Mouse (Mus musculus) lung, adult 18-20 months (tissue): ENCODE data around the gene Spata5.
"Not testable (repeated sequence)": the region's sequence is repeated elsewhere in the genome, so short reads cannot be mapped to it uniquely, and the experiment has no call there.

Experiments
- DNase-seq, 2 experiments: peaks; one replicate each; pipeline ENCODE4 v3.0.0; 2022; ENCODE audit warnings: mixed read lengths in 2 of 2

The Spata5 gene

GRCm38 (mm10) chr3:37576840-37577239 lies 157.1 kb downstream of the Spata5 start:
- no peak for DNase-seq

DNA sequence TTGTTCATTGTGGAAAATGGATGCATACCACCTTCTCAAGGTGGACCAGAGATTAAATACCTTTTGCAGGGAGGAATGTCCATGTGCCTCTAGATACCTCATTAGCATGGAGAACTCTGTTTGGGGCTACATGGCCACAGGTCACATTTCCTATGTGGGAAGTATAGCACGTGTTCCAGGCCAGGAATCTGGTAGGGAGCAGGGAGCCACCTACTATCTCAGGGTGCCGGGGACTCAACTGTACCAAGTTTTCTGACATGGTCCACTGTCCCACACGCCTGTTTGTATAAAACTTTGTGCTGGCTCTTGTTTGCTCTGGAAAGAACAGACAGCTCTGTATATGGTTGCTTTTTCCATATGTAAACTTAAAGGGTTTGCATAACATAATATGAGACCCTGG lies 158.0 kb downstream of the Spata5 start:
- no peak for DNase-seq

DNA sequence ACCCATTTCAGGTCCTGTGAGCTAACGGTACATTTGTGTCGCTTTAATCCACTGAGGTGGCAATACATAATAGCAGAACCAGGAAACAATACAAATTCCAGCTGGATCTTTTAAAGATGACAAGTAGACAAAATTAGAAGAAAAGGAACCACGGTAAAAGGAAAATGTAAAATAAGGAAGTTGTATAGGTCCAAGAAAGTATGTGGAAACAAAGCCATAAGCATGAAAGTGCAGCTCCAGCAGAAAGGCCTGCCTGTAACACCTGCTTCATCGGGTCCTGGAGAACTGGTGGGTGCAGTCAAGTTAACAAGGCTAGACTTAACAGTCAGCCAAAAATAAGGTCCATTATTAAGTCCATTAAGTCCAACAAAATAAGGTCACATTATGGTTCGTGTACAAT lies 164.9 kb downstream of the Spata5 start:
- DNase-seq = no peak

DNA sequence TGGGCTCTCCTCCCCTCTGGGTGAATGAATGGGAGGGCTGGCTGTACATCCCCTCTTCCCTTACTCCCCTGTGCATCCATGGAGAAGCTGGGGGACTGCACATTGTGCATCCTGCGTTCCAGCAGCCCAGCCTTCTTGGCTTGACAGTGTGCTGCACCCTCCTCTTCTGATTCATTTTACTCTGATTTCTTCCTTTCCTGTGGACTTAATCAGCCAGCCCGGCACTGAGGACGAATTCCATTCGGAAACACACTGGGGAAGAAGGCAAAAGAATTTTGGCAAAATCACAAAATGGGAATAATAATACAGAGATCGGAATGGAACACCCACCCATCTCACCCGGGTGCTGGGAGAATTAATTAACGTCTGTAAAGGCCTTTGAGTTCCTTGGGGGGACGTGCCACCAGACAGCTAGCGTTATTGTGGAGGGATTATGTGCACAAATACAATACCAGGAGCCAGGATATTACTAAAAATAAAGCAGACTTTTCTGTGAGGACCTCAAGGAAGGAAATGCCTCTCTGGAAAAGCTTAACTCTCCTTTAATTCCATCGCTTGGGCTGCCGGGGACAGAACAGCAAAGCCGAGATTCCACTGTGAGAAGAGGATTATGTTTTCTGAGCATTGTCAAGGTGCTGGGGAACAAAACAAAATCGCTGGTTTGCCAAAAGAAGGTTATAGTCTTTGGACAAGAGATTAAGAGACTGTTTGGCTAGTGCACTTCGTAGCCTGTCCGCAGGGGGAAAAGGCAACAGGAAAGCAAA lies 166.5 kb downstream of the Spata5 start:
- DNase-seq = no peak

DNA sequence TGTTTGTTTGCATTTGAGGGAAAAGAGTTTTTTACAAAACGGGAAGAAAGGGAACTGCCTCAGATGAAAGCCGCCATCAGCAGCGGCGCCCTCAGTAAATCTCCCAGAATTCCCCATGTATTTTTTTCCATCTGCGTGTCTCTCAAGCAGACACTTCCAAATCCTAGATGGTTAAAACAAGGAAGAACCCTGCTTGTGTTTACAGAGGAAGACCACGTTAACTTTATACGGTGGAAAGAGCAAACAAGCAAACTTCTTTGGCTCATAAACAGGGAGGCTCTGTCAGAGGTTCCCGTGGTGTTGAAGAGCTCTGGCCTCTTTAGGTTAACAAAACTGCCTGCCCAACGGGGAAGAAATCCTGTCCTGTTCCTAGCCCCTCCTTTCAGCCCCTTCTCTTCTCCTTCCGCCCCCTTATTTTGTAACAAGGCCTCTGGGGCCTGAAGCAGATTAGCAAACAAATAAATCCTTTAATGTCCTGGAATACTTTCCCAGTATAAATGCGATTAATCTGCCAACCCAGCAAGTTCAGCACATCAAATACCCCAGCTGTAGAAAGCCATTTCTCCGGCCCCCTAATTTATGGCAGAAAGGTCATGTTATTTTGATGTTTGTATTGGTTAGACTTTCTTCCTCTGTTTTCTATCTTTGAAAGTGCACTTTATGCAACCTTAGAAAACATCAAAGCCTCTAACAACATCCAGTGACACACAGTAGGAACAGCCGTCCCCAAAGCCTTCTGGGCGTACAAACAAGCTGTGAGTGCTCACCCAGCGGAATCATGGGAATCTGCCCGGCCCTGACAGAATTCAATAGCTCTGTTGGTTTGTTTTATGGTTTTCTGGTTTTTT lies 167.3 kb downstream of the Spata5 start:
- DNase-seq = peak in 1 of 2 experiments; percentile 10

DNA sequence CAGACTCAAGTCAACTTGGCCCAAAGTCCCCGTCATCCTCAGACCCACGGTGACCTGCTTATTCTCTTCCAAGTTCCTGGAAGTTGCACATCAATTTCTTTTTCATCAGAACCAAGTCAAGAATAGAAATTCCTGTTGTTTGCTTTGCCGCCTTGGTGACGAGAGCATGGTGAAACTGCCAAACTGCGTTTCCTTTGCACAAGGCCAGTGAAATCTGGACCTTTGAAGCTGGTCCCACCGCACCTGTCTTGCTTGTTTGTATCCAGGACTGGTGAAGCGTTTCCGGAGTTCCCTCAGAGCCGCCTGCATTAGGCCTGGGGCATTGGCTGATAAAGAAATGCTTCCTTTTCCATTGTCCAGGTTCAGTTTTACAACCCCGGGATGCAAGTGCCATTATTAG lies 176.0 kb downstream of the Spata5 start:
- DNase-seq = no peak

DNA sequence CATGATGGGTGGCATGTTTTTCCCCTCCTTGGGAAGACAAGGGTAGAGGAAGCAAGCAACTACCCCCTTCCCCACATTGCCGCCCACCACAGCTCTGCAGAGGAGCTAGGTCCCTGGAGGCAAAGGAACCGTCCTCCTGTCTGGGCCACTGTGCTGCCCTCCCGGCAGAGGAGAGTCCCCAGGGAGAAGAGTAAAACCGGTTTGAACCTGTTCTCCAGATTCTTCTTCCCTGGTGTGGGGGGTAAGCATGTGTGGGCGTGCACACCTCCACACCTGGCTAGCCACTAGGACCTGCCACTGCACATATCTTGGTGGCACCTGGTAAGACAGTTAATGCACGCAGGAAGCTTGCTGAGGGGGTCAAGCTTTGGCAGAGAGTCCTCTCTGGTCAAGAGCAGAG lies 176.8 kb downstream of the Spata5 start:
- DNase-seq = no peak

DNA sequence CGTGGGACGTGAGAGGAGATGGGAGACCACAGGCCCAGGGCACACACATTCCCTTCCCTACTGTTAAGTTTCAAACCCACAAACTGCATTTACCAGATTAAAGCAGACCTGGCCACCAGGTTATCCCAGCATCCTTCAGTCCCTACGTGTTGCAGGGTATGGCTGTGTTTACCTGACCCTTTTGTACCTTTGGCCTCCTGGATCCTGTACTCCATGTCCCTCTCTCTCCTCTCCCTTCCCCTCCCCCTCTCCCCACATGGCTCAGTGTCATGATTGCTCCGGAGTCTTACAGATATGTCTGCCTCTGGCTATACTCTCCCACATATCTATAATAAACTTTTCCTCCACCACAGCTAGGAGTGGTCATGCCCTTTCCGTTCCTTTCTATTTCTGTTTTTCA lies 177.5 kb downstream of the Spata5 start:
- no peak for DNase-seq

GRCm38 (mm10) chr3:37599641-37600040 lies 179.9 kb downstream of the Spata5 start:
- not testable (repeated sequence) for DNase-seq

GRCm38 (mm10) chr3:37602356-37602755 lies 182.7 kb downstream of the Spata5 start:
- no peak for DNase-seq

- DNase-seq = no peak
Observed at GRCm38 (mm10) chr3:37602890-37603289, 183.2 kb downstream of the Spata5 start.

- no peak for DNase-seq
Observed at GRCm38 (mm10) chr3:37603541-37603940, 183.8 kb downstream of the Spata5 start.

DNA sequence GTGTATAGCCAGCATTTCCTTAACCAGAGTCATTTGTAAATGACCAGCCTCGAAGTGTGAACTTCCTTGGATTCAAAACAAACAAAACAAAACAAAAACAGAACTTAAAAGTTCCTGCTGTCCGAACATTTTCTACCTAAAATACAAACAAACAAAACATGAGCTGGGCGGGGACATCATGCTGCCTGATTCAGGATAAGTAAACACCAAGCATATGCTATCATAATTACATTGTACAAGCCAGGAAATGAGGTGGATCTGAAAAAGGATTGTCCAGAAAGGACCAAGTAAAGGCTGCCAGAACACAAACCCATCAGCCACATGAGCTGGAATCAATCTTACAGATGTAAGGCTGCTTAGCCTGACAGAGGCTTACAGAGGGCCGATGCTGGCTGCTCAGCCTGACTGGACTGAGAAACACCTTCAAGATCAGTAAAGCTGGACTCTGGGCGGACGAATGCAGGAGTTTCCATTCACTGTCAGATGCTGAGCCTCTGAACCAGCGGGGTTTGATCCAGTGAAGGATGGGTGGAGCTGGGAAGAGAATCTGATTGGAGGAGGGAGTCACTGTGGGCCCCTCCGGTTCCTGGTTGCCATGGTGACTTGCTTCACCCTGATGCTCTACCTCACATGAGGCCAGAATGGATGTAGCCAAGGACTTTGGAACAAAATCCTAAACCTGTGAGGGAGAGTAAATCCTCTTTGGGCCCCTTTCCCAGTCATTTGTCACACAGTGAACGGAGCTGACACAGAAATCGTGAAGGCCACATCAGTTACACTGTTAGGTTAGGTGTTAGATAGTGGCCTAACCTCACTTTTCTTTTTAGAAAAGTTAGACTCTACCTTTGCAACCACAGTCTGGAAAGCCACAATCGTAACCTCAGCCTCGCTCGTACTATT lies 185.5 kb downstream of the Spata5 start:
- no peak for DNase-seq

- DNase-seq = no peak
Observed at GRCm38 (mm10) chr3:37605876-37606238, 186.2 kb downstream of the Spata5 start.

- no peak for DNase-seq
Observed at GRCm38 (mm10) chr3:37608926-37609325, 189.2 kb downstream of the Spata5 start.

DNA sequence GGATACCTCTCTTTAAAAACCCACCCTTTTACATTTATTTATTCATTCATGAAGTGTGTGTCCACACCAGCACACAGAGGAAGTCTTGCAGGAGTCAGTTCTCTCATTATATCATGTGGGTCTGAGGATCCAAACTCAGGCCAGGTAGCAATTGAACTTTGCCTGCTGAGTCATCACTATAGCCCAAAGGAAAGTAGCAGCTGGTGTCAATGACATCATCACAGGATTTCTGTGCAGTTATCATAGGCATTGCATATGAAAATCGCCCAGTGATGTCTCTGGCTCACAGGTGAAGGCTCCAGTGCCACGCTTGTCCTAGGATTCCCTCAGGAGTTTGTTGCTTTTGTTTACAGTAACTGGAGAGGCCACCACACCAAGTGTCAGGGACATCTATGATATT lies 191.0 kb downstream of the Spata5 start:
- no peak for DNase-seq

GRCm38 (mm10) chr3:37613722-37614121 lies 194.0 kb downstream of the Spata5 start:
- DNase-seq = peak; percentile 15 to 26

DNA sequence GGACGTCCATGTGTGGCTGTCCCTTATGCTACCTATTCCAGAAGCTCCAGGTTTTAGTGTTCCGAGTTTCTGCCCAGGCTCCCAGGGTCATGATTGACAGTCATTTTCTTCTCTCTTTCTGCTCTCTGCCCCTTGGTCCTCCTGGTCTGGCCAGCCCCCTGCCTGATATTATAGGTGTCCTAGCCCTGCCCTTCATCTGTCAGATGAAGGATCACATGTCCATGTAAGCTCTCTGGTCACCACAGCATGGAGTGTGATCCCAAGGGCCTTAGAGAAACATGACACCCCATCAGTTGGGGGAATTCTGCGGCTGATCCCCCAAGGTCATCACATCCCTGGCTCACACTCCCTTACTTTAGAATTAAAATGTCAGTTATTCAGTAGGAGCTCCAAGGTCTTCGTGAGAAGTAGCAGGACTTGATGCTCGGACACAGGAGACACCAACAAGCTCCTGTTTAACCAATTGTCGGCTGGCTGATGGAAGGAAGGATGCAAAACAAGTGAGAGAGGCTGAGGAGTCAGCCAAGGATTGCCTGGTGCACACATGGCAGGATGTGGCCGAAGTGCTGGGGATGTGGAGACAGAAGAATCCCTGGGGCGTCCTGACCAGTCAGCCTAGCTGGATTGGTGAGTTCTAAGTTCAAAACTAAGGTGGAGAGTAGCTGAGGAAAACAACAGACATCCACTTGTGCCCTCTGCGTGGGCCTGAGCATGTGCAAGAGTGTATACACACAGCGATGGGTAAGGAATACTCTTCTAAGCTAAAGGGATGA lies 195.4 kb downstream of the Spata5 start:
- no peak for DNase-seq

DNA sequence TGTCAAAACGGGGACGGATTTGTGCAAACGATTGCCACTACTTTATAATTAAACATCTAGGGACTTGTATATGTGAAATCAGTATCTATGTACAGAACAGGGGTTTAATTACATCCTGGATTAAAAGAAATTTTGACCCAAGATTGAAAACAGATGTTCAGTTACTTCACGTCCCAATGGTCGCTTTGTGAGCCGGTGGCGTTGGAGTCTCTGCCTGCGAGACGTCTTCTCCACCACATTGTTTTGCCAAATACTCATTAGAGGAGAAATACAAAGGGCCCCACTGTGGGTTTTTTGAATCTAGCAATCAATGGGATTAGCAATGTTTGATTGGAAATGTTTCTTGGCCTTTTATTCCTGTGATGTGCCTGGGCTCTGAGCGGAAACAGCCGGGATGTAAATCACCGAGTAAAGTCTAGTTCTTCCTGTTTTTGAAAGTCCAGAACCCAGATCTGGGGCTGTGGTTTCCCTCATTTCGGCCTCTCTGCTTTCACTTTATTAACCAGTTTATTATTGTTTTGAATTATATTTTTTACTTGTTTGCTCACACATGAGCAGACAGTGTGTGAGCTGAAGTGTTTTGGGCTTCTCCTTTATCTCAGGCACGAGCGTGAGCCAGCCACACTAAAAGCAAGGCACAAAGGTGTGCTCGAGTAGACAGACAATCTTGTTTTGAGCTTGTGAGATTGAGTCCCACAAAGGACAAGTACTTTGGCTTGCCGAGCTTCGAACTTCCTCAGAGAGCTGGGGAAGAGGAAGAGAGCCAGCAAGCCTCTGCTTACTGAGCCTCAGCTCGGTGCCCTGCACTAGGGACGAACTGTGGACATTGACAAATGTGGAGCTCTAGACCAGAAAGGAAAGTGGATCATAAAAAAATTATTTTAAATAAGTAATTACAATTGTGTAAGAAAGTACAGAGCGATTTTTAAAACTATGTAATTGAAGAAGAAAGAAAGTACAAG lies 197.2 kb downstream of the Spata5 start:
- no peak for DNase-seq
